Mouse (Mus musculus) left cerebral cortex, adult 8-10 months (tissue): ENCODE results near the gene Map2k7. TPM values are rescaled to one million over a fixed set of nuclear protein-coding genes. Genes with fewer than 3 reads are reported as not detected.

ENCODE experiments used
- DNase-seq, 2 experiments: peaks; one replicate each; pipeline ENCODE4 v3.0.0; 2022; ENCODE audit warnings: low spot score in 2 of 2
- total RNA-seq, 4 experiments: library from RNA; stranded (reverse); gene quantifications; 2 replicates each; pipeline ENCODE4 v1.2.4; 2022

Gene Map2k7
- total RNA-seq, 4 experiments from 2014 or later, result 96.7 to 124 (median 103) TPM

- peak in 1 of 2 experiments; percentile 79 for DNase-seq
These were observed 19.7 kb downstream of the Map2k7 start for GRCm38 (mm10) chr8:4258233-4258632.

- peak in 1 of 2 experiments; percentile 61 for DNase-seq
These were observed 20.1 kb downstream of the Map2k7 start for GRCm38 (mm10) chr8:4258678-4259077.

DNA sequence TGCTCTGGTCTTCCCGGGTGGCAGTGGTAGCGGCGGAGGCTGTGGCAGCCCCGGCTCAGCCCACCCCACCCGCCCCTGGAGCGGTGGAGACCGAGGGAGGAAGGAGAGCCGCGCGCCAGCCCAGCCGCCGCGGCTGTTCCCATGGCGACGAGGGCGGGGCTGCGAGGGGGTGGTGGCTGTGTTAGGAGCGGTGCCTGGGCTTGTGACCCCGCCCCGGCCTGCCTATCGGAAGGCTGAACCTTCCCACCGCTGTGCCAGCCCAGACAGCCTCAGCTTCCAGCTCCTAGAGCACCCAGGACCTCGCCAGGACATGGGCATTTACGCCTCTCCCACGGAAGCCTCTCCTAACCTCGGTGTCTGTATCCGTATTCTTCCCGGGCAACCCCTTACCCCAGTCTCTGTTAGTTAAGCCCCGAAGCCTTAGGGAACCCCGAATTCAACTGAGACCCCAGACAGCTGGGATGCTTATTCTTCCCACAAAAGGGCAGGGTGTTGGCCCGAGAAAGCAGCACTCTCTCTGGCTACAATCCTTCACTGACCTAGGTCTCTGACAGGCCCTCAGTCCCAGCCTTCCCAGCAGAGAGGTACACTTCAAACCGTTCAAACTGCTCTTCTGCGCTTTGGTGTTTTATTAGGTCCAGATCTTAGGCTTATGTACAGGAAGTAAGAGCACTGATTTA lies 20.7 kb downstream of the Map2k7 start, which contains the start of gene Ctxn1:
TSS of gene Ctxn1 (minus strand) at position 150 of the 680 bp plus-strand sequence.
- peak; percentile 87 to 94 for DNase-seq

DNA sequence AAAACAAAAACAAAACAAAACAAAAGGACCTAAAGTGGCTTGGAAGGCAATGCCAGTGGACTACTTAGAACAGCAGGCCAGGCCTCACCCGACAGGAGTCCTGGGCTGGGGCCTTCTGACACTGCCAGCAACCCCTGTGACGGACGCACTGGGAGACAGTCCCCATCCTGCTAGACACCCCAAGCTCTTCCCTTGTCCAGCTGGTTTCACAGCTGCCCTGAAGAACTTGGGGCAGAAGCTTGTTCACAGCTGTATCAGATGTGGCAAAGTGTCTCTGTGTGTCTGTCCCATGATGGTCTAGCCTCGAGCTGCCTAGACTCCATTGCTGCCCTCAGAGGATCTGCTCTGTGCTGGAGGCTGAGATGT lies 21.2 kb downstream of the Map2k7 start:
- no peak for DNase-seq

DNA sequence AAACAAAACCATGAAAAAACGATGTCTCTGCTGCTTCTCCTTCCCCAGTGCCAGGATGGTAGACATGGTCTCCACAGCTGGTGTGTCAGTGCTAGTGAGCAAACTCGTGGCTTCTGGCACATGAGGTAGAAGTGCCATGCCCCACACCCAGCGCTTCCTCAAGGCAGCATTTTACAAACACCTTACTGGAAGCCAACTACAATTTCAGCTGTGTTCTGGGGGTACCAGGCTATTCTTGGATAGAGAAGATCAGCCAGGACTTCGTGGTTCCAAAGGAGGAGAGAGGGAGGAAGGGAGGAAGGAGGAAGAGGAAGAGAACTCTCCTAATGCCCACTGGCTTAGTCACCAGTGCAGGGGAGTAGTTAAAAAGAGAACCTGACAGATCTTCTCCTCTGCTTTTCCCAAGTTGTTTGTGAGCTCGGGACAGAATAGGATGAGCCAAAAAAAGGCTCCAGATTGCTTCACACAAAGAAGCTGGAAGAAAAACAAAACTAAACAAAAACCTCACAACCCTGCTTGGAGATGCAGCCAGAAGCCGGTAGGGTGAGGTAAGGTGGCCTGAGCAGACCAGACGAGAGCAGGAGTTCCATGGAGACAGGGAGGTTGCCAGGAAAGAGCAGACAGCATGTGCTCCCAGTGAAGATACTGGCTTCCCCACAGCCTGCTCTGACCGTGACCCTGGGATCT lies 24.7 kb downstream of the Map2k7 start:
- DNase-seq, result peak in 1 of 2 experiments; percentile 59

DNA sequence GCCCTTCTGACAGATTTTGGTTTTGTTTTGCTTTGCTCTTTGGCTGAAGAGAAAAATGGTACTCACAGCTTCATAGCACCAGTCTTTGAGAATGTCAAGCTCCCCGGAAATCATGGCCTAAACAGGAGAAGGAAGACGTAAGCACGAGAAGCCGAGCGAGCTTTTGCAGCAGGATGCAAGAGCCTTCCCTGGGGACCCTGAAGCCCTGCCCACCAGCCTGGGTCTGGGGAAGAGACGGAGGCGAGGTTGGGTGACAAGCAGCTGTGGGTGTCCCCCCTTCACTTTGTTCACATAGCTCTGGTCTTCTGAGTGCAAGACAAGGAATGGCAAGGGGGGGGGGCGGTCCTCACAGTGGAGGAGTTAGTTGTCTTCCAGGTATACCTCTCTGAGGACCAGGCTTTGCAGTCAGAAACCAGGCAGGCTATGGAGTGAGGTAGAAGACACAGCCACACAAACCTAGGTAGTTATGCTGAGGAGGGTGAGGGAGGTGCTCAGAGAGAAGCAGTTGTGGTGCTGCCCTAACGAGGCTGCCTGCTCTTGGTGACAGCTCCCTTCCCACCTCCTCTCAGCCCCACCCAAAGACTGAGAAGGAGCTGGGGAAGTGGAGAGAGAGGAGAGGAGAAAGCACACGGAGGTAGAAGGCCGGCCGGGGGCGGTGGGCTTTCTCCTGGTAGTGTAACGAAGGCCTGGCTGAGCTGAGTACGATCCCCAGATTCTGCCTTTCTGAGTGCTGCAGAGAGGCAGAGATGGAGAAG lies 26.8 kb downstream of the Map2k7 start:
- DNase-seq, result no peak

GRCm38 (mm10) chr8:4267627-4268026 lies 29.1 kb downstream of the Map2k7 start:
- no peak for DNase-seq

- no peak for DNase-seq
These were observed 31.1 kb downstream of the Map2k7 start for GRCm38 (mm10) chr8:4269609-4270008.

GRCm38 (mm10) chr8:4275275-4276110 lies 37.0 kb downstream of the Map2k7 start, which contains the start of gene Timm44:
Timm44 (minus strand) TSS chr8:4275913.
- DNase-seq, result peak; percentile 92 to 97

DNA sequence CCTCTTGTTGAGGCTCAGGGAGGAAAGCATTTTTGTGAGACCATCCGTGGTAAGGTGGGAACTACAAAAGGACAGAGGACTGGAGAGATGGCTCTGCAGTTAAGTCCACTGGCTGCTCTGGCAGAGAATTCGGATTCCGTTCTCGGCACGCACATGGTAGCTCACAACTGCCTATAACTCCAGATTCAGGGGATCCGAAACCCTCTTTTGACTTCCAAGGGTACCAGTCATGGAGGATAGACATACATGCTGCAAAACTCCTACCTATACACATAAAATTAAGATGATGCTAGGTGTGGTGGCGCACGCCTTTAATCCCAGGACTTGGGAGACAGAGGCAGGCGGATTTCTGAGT lies 37.5 kb downstream of the Map2k7 start:
- DNase-seq, result no peak

GRCm38 (mm10) chr8:4292738-4293137 lies 54.2 kb downstream of the Map2k7 start:
- DNase-seq, result no peak

Other genes with a start within 250 kb of the Map2k7 start
- gene Cd209f, start 132.9 kb upstream of the Map2k7 start, total RNA-seq, result under 1 TPM; 0.51 to 0.66 (median 0.62) TPM
- gene Cd209g, start 104.6 kb upstream of the Map2k7 start, total RNA-seq, result under 1 TPM in 2 of 4 experiments, not detected in 2; 0.15 to 0.32 TPM
- gene Evi5l, start 72.2 kb upstream of the Map2k7 start, total RNA-seq, result 100 to 1,000 TPM; 100 to 112 (median 107) TPM
- gene Prr36, start 21.3 kb upstream of the Map2k7 start, total RNA-seq, result 10 to 100 TPM; 34.4 to 40.8 (median 36.8) TPM
- gene Lrrc8e, start 11.9 kb upstream of the Map2k7 start, total RNA-seq, result under 1 TPM in 1 of 4 experiments, not detected in 3; 0.09 TPM
- gene Gm49320, start 125 bp downstream of the Map2k7 start, total RNA-seq, result 1 to 10 TPM in 3 of 4 experiments, under 1 TPM in 1; 0.13 to 1.8 (median 1.4) TPM
- 10 to 100 TPM in 3 of 4 experiments, 1 to 10 TPM in 1; 9.2 to 17.6 (median 12.5) TPM for gene Tgfbr3l, start 9.5 kb downstream of the Map2k7 start, total RNA-seq
- gene Snapc2, start 14.3 kb downstream of the Map2k7 start, total RNA-seq, result 10 to 100 TPM; 36.2 to 40.5 (median 39.0) TPM
- gene Ctxn1, start 20.5 kb downstream of the Map2k7 start, total RNA-seq, result 100 to 1,000 TPM; 515 to 546 (median 526) TPM
- 10 to 100 TPM; 62.8 to 72.5 (median 66.8) TPM for gene Timm44, start 37.2 kb downstream of the Map2k7 start, total RNA-seq
- gene Ccl25, start 86.5 kb downstream of the Map2k7 start, total RNA-seq, result 10 to 100 TPM; 18.5 to 23.5 (median 21.9) TPM
- gene Elavl1, start 86.7 kb downstream of the Map2k7 start, total RNA-seq, result 10 to 100 TPM; 66.3 to 74.7 (median 68.8) TPM